Mouse (Mus musculus) ES-Bruce4 (cell line): ENCODE measurements around the gene Guca2a. TPM values are rescaled to one million over a fixed set of nuclear protein-coding genes. Genes with fewer than 3 reads are reported as not detected.

Source experiments
- H3K27ac ChIP-seq: 2 replicates; pipeline ENCODE4 v1.5.1; 2012; ENCODE audit warnings: low read length, inconsistent platforms; ENCODE audit not compliant: insufficient read depth
- H3K27me3 ChIP-seq: 2 replicates; pipeline ENCODE4 v1.6.1; 2012; ENCODE audit warnings: mild to moderate bottlenecking, low read length, inconsistent platforms; ENCODE audit not compliant: control insufficient read depth, poor library complexity, insufficient read depth, severe bottlenecking
- H3K36me3 ChIP-seq: 2 replicates; pipeline ENCODE4 v1.6.1; 2012; ENCODE audit warnings: inconsistent platforms, mild to moderate bottlenecking, low read length, moderate library complexity; ENCODE audit not compliant: control insufficient read depth, poor library complexity, insufficient read depth, severe bottlenecking
- H3K4me1 ChIP-seq: one replicate; pipeline ENCODE4 v1.8.1; 2011; ENCODE audit warnings: low read length; ENCODE audit not compliant: control insufficient read depth, insufficient read depth
- H3K4me3 ChIP-seq: 2 replicates; pipeline ENCODE4 v1.5.1; 2011; ENCODE audit warnings: low read depth, mild to moderate bottlenecking, low read length
- H3K9ac ChIP-seq: 2 replicates; pipeline ENCODE4 v1.6.1; 2012; ENCODE audit warnings: low read depth, mild to moderate bottlenecking, inconsistent platforms; ENCODE audit not compliant: poor library complexity, severe bottlenecking
- H3K9me3 ChIP-seq: replicated peaks from 2 replicates; pipeline ENCODE4 v1.6.1; 2012; ENCODE audit warnings: mild to moderate bottlenecking, low read length, inconsistent platforms; ENCODE audit not compliant: control insufficient read depth, poor library complexity, insufficient read depth, severe bottlenecking
- CTCF ChIP-seq: IDR thresholded peaks from one replicate; pipeline ENCODE4 v1.8.1; 2011; ENCODE audit warnings: low read depth, low read length
- EP300 ChIP-seq: IDR thresholded peaks from 2 replicates; pipeline ENCODE4 v1.6.1; 2011; ENCODE audit warnings: low read depth, low read length; ENCODE audit not compliant: insufficient read depth
- POLR2A ChIP-seq: IDR thresholded peaks from one replicate; pipeline ENCODE4 v1.8.1; 2011; ENCODE audit warnings: low read length; ENCODE audit not compliant: insufficient read depth
- polyA plus RNA-seq: library from polyadenylated mRNA; stranded (reverse); fragments of >200 nt; gene quantifications from 2 replicates; pipeline ENCODE4 v1.2.4, GENCODE M21; 2011; ENCODE audit warnings: low read depth; ENCODE audit not compliant: missing spikeins, insufficient read depth, insufficient read length

The Guca2a gene
- polyA plus RNA-seq, 1 experiment = not detected

DNA sequence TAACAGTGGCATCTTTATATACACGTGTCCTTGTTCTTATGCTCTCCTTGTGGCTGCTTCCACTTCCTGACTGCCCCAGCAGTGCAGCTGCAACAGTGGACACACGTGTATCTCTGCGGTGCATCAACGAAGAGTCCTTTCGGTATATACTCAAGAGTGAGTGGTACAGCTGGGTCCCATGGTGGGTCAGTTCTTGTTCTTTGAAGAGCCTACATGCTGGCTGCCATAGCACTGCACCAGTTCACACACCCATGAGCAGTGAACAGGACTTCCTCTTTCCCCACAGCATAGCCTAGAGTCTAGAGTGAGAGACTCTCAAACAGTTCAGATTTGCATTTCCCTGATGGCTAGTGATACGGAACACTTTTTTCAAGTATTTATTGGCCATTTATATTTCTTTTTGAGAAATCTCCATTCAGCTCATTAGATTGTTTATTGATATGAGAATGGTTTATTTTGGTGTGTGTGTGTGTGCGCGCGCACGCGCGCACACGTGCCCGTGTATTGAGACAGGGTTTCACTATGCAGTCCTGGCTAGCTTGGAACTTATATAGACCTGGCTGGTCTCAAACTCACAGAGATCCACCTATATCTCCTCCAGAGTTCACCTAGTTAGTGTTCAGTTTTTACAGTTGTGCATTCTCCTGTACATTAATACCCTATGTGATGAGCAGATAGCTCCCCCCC, 26.0 kb downstream of the Guca2a start:
- Histone ChIP-seq H3K9me3 (no peaks in the 10 kb centered on the region), H3K9ac (no peak overlapping the region), H3K27me3 (no peaks in the 10 kb centered on the region), H3K4me1 (no peaks in the 10 kb centered on the region), H3K36me3 (no peaks in the 10 kb centered on the region), H3K4me3 (no peak overlapping the region), H3K27ac (no peak overlapping the region)
- TF ChIP-seq CTCF (no peak), EP300 (no peak)

DNA sequence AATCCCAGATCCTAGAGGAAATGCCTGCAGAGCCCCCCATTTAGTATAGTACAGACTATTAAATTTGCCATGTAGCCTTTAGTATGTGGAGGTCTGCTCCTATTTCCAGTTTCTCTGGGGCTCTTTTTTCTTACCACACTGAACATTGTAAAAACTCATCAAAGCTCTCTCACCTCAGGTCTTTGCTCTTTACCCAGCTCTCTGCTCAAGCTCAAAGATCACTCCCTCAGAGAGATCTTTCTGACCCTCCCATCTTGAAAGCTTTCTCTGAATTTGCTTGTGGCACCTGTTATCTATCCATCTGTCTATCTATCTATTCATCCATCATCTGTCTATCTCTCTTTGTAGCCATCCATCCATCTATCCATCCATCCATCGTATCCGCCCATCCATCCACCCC, 27.7 kb downstream of the Guca2a start:
- Histone ChIP-seq H3K4me1 (no peaks in the 10 kb centered on the region), H3K4me3 (no peak overlapping the region), H3K9ac (no peak overlapping the region), H3K9me3 (no peaks in the 10 kb centered on the region), H3K36me3 (no peaks in the 10 kb centered on the region), H3K27me3 (no peaks in the 10 kb centered on the region), H3K27ac (no peak overlapping the region)
- no peak for TF ChIP-seq EP300
- no peak for TF ChIP-seq POLR2A
- TF ChIP-seq CTCF = no peak

DNA sequence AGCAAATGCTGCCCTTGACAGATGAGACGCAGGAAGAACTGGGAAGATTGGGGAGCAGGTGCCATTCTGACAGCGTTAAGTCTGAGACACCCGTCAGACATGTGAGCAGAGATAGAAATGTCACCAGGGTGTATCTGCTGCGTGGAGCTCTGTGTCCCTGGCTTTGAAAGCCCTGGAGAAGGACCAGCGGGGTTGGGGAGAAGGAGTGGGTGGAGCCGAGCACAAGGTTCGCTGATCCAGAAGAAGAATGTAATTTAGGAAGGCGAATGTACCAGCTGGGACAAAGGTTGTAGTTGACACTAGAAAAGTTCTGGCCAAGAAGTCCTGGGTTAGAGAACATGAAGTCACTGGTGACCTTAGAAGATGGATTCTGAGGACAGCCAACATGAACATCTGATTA, 28.6 kb downstream of the Guca2a start:
- Histone ChIP-seq H3K36me3 (no peaks in the 10 kb centered on the region), H3K9me3 (no peaks in the 10 kb centered on the region), H3K9ac (no peak overlapping the region), H3K4me1 (no peaks in the 10 kb centered on the region), H3K27ac (no peak overlapping the region), H3K4me3 (no peak overlapping the region), H3K27me3 (no peaks in the 10 kb centered on the region)
- TF ChIP-seq POLR2A (no peak), EP300 (no peak), CTCF (no peak)

GRCm38 (mm10) chr4:119667454-119667853, 29.9 kb downstream of the Guca2a start:
- no peak overlapping the region for H3K4me3 ChIP-seq
- H3K27ac ChIP-seq = no peak overlapping the region
- H3K36me3 ChIP-seq = no peaks in the 10 kb centered on the region
- H3K9ac ChIP-seq = no peak overlapping the region
- no peaks in the 10 kb centered on the region for H3K27me3 ChIP-seq
- H3K4me1 ChIP-seq = no peaks in the 10 kb centered on the region
- TF ChIP-seq CTCF = peak; percentile 77
- no peak for TF ChIP-seq POLR2A
- no peaks in the 10 kb centered on the region for H3K9me3 ChIP-seq

GRCm38 (mm10) chr4:119668185-119668584, 30.7 kb downstream of the Guca2a start:
- Histone ChIP-seq H3K9me3 (no peaks in the 10 kb centered on the region), H3K27me3 (no peaks in the 10 kb centered on the region), H3K9ac (no peak overlapping the region), H3K27ac (no peak overlapping the region), H3K36me3 (no peaks in the 10 kb centered on the region), H3K4me1 (no peaks in the 10 kb centered on the region), H3K4me3 (no peak overlapping the region)
- TF ChIP-seq CTCF = no peak
- TF ChIP-seq POLR2A = no peak
- TF ChIP-seq EP300 = no peak

GRCm38 (mm10) chr4:119668596-119668995, 31.1 kb downstream of the Guca2a start:
- Histone ChIP-seq H3K27ac (no peak overlapping the region), H3K9ac (no peak overlapping the region), H3K4me1 (no peaks in the 10 kb centered on the region), H3K4me3 (no peak overlapping the region), H3K27me3 (no peaks in the 10 kb centered on the region), H3K36me3 (no peaks in the 10 kb centered on the region), H3K9me3 (no peaks in the 10 kb centered on the region)
- TF ChIP-seq POLR2A (no peak), EP300 (no peak), CTCF (no peak)
